Mouse (Mus musculus): ENCODE measurements around the gene 1700022I11Rik. TPM values are rescaled to one million over a fixed set of nuclear protein-coding genes. Genes with fewer than 3 reads are reported as not detected.

1700022I11Rik gene
- polyA plus RNA-seq, 1 experiment from 2014 or later: 0.78 TPM

GRCm38 (mm10) chr4:43030352-43030751 lies 60.9 kb downstream of the 1700022I11Rik start:
- peak overlapping the region; percentile 85 for H3K4me3 ChIP-seq
- H3K9me3 ChIP-seq: no peaks in the 10 kb centered on the region
- H3K4me1 ChIP-seq: peaks cover 15% of the 10 kb centered on the region
- peak overlapping the region; percentile 87; the same call in 1 of the 2 replicates for H3K27ac ChIP-seq
- peaks cover 69% of the 10 kb centered on the region for H3K36me3 ChIP-seq
- H3K4me2 ChIP-seq (replicated peaks): peak overlapping the region; percentile 77
- no peak for ATAC-seq (ENCODE audit: low FRiP score, low read depth)
- no peaks in the 10 kb centered on the region for H3K27me3 ChIP-seq
- WGBS: 74% methylated on average over 9 of the region's 9 CpGs
- peak overlapping the region; percentile 94 for H3K9ac ChIP-seq

- Histone ChIP-seq H3K9ac (peak overlapping the region; percentile 94), H3K27me3 (no peaks in the 10 kb centered on the region), H3K4me1 (peaks cover 15% of the 10 kb centered on the region), H3K4me3 (peak overlapping the region; percentile 85), H3K36me3 (peaks cover 72% of the 10 kb centered on the region), H3K9me3 (no peaks in the 10 kb centered on the region), H3K27ac (peak overlapping the region; percentile 87), H3K4me2 (replicated peaks) (peak overlapping the region; percentile 77)
- peak; percentile 62 for ATAC-seq (ENCODE audit: low FRiP score, low read depth)
- WGBS: under 1% methylated on average over 28 of the region's 28 CpGs
Measured at GRCm38 (mm10) chr4:43030780-43031230, 61.4 kb downstream of the 1700022I11Rik start.

GRCm38 (mm10) chr4:43031237-43031995 lies 62.0 kb downstream of the 1700022I11Rik start, which contains the start of gene Stoml2:
Gene Stoml2, minus strand, starts transcription at chr4:43031710.
- under 1% methylated on average over 38 of the region's 38 CpGs for WGBS
- Histone ChIP-seq H3K9me3 (no peaks in the 10 kb centered on the region), H3K27me3 (no peaks in the 10 kb centered on the region), H3K4me3 (peak within 1 kb of the TSS; percentile 85), H3K4me1 (peaks cover 15% of the 10 kb centered on the region), H3K4me2 (replicated peaks) (peak within 1 kb of the TSS; percentile 77), H3K36me3 (peaks cover 75% of the 10 kb centered on the region), H3K27ac (peak within 1 kb of the TSS; percentile 87), H3K9ac (peak within 1 kb of the TSS; percentile 94)
- peak; percentile 96 for ATAC-seq (ENCODE audit: low FRiP score, low read depth)

- no peaks in the 10 kb centered on the region for H3K9me3 ChIP-seq
- H3K4me1 ChIP-seq: peaks cover 15% of the 10 kb centered on the region
- no peak for ATAC-seq (ENCODE audit: low FRiP score, low read depth)
- H3K9ac ChIP-seq: no peak overlapping the region
- no peak overlapping the region for H3K4me2 ChIP-seq (replicated peaks)
- 100% methylated on average over 1 of the region's 1 CpGs for WGBS
- no peak overlapping the region for H3K27ac ChIP-seq
- H3K27me3 ChIP-seq: no peaks in the 10 kb centered on the region
- peaks cover 69% of the 10 kb centered on the region for H3K36me3 ChIP-seq
- H3K4me3 ChIP-seq: no peak overlapping the region
Measured at GRCm38 (mm10) chr4:43032501-43032900, 63.1 kb downstream of the 1700022I11Rik start.

Other genes with a start within 250 kb of the 1700022I11Rik start
- not detected in 2 replicates for gene 4930578G10Rik, start 234.1 kb upstream of the 1700022I11Rik start, polyA plus RNA-seq (2015; fragmentation: Nextera tagmentation; extraction: Ambion mirVana)
- gene Ccl19, start 213.0 kb upstream of the 1700022I11Rik start, polyA plus RNA-seq (2015; fragmentation: Nextera tagmentation; extraction: Ambion mirVana): not detected in 2 replicates
- 21.6 and 28.1 TPM in 2 replicates for gene Ccl21a, start 195.6 kb upstream of the 1700022I11Rik start, polyA plus RNA-seq (2015; fragmentation: Nextera tagmentation; extraction: Ambion mirVana)
- gene Fam205a1, start 115.7 kb upstream of the 1700022I11Rik start, polyA plus RNA-seq (2015; fragmentation: Nextera tagmentation; extraction: Ambion mirVana): 0.05 TPM in 1 of 2 replicates, not detected in the other
- 0.06 TPM in 1 of 2 replicates, not detected in the other for gene Gm12394, start 112.8 kb upstream of the 1700022I11Rik start, polyA plus RNA-seq (2015; fragmentation: Nextera tagmentation; extraction: Ambion mirVana)
- 0.31 TPM in 1 of 2 replicates, not detected in the other for gene Fam205c, start 95.4 kb upstream of the 1700022I11Rik start, polyA plus RNA-seq (2015; fragmentation: Nextera tagmentation; extraction: Ambion mirVana)
- gene Phf24, start 52.9 kb upstream of the 1700022I11Rik start, polyA plus RNA-seq (2015; fragmentation: Nextera tagmentation; extraction: Ambion mirVana): 0.79 and 0.94 TPM in 2 replicates
- 8.9 and 9.0 TPM in 2 replicates for gene Dnajb5, start 19.8 kb upstream of the 1700022I11Rik start, polyA plus RNA-seq (2015; fragmentation: Nextera tagmentation; extraction: Ambion mirVana)
- 598 and 608 TPM in 2 replicates for gene Vcp, start 30.9 kb downstream of the 1700022I11Rik start, polyA plus RNA-seq (2015; fragmentation: Nextera tagmentation; extraction: Ambion mirVana)
- 19.5 and 20.7 TPM in 2 replicates for gene Fancg, start 40.9 kb downstream of the 1700022I11Rik start, polyA plus RNA-seq (2015; fragmentation: Nextera tagmentation; extraction: Ambion mirVana)
- gene Pigo, start 56.2 kb downstream of the 1700022I11Rik start, polyA plus RNA-seq (2015; fragmentation: Nextera tagmentation; extraction: Ambion mirVana): 25.7 and 26.0 TPM in 2 replicates
- gene Stoml2, start 62.1 kb downstream of the 1700022I11Rik start, polyA plus RNA-seq (2015; fragmentation: Nextera tagmentation; extraction: Ambion mirVana): 343 and 345 TPM in 2 replicates
- 13.7 and 14.7 TPM in 2 replicates for gene Fam214b, start 76.6 kb downstream of the 1700022I11Rik start, polyA plus RNA-seq (2015; fragmentation: Nextera tagmentation; extraction: Ambion mirVana)
- gene Unc13b, start 89.3 kb downstream of the 1700022I11Rik start, polyA plus RNA-seq (2015; fragmentation: Nextera tagmentation; extraction: Ambion mirVana): 2.5 and 2.7 TPM in 2 replicates

Data from limb, embryonic 13.5 days (tissue).